Comparison of ENCODE assay signal across 11 mouse cellular contexts in genomic region chr4:141923961-141924360, GRCm38 (mm10).
"Had no signal": no experiment of that assay in that cellular context is flagged by ENCODE, and none has a peak within 500 bp of the region (broad histone marks: within the 10 kb centered on the region; RNA-seq: fewer than 3 reads in every experiment).

No protein-coding gene starts in this region.

- H3K27ac ChIP-seq: kidney, embryonic 15.5 days; limb, embryonic 10.5 days; liver, embryonic 15.5 days; midbrain, embryonic 13.5 days; stomach, postnatal 0 days had no signal

- H3K4me3 ChIP-seq: kidney, embryonic 15.5 days; limb, embryonic 10.5 days; liver, embryonic 15.5 days; midbrain, embryonic 13.5 days had no signal

- DNase-seq: kidney, adult 2 months; kidney, postnatal 14 days; lung, embryonic 14.5 days; lung, postnatal 36 days; thymus, adult 2 months; thymus, postnatal 25 days had no signal
